Mouse (Mus musculus) embryonic fibroblast, embryonic 13.5 days (primary cell): ENCODE results near the gene Unc5a. TPM values are rescaled to one million over a fixed set of nuclear protein-coding genes. Genes with fewer than 3 reads are reported as not detected.

ENCODE experiments used
- H3K27ac ChIP-seq: 2 replicates; pipeline ENCODE4 v1.5.1; 2012; ENCODE audit warnings: low read length, control low read depth, inconsistent platforms; ENCODE audit not compliant: insufficient read depth
- H3K4me1 ChIP-seq: 2 replicates; pipeline ENCODE4 v1.6.1; 2011; ENCODE audit warnings: low read length; ENCODE audit not compliant: control insufficient read depth, insufficient read depth
- H3K4me3 ChIP-seq: 2 replicates; pipeline ENCODE4 v1.5.1; 2011; ENCODE audit warnings: mild to moderate bottlenecking, control low read depth, low read length; ENCODE audit not compliant: insufficient read depth
- CTCF ChIP-seq: IDR thresholded peaks from 2 replicates; pipeline ENCODE4 v1.5.1; 2011; ENCODE audit warnings: mild to moderate bottlenecking, control low read depth, low read length, moderate library complexity, borderline replicate concordance; ENCODE audit not compliant: insufficient read depth
- POLR2A ChIP-seq: IDR thresholded peaks from 2 replicates; pipeline ENCODE4 v1.6.1; 2011; ENCODE audit warnings: low read depth, mild to moderate bottlenecking, control low read depth, low read length, moderate library complexity
- polyA plus RNA-seq: library from polyadenylated mRNA; stranded (reverse); fragments of >200 nt; gene quantifications from 2 replicates; pipeline ENCODE4 v1.2.4, GENCODE M21; 2011; ENCODE audit warnings: low read depth; ENCODE audit not compliant: missing spikeins, insufficient read length

The Unc5a gene
- polyA plus RNA-seq, 1 experiment = 2.5 TPM

DNA sequence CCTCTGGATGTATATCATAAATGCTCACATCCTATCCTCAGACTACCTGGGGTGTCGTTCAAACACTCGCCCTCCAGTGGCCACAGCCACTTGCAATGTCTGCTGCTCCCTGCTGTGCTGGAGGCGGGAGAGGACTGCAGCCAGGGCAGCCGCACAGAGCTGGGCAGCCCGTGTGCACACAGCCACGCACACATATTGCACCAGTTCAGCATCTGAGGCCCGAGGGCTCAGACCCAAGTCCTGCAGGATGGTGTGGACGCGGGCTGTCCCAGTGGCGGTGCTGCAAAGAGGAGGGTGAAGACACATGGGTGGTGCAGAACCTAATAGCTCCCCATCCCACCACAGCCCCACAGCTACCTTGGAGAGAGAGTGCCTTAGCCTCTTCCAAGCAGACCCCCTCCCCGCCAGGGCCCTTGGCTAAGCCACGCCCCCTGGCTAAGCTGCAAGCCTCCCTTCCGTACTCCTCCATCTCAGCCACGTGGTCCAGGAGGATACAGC, 62.8 kb downstream of the Unc5a start:
- no peak overlapping the region for H3K27ac ChIP-seq
- TF ChIP-seq POLR2A (no peak), CTCF (peak; percentile 56; the same call in 1 of the 2 replicates)
- H3K4me1 ChIP-seq = no peaks in the 10 kb centered on the region
- no peak overlapping the region for H3K4me3 ChIP-seq

- no peak for TF ChIP-seq POLR2A
- no peak for TF ChIP-seq CTCF
- Histone ChIP-seq H3K4me1 (no peaks in the 10 kb centered on the region), H3K4me3 (no peak overlapping the region), H3K27ac (no peak overlapping the region)
Observed at GRCm38 (mm10) chr13:55013702-55014344, 64.6 kb downstream of the Unc5a start.

DNA sequence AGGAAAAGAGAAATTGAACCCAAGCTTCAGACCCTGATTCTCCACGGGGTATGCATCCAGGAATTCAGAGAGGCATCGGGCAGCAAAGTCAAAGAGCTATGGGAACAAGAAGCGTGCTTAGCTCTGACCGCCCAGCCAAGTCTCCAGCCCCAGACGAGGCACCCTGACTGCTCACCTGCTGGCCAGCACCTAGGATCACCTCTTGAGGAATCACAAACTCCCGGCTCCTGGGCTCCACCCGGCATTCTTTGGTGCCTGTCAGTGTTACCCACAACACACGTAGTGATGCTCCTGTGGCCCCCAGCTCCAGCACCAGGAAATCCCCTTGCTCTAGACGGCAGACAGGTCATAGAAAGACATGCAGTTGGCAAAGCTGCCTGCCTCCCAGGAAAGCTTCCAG, 65.2 kb downstream of the Unc5a start:
- no peak overlapping the region for H3K27ac ChIP-seq
- no peak for TF ChIP-seq POLR2A
- no peak for TF ChIP-seq CTCF
- H3K4me1 ChIP-seq = no peaks in the 10 kb centered on the region
- no peak overlapping the region for H3K4me3 ChIP-seq

- H3K4me3 ChIP-seq = no peak overlapping the region
- no peaks in the 10 kb centered on the region for H3K4me1 ChIP-seq
- H3K27ac ChIP-seq = no peak overlapping the region
- TF ChIP-seq POLR2A = no peak
Observed at GRCm38 (mm10) chr13:55017154-55017897, 68.1 kb downstream of the Unc5a start.

DNA sequence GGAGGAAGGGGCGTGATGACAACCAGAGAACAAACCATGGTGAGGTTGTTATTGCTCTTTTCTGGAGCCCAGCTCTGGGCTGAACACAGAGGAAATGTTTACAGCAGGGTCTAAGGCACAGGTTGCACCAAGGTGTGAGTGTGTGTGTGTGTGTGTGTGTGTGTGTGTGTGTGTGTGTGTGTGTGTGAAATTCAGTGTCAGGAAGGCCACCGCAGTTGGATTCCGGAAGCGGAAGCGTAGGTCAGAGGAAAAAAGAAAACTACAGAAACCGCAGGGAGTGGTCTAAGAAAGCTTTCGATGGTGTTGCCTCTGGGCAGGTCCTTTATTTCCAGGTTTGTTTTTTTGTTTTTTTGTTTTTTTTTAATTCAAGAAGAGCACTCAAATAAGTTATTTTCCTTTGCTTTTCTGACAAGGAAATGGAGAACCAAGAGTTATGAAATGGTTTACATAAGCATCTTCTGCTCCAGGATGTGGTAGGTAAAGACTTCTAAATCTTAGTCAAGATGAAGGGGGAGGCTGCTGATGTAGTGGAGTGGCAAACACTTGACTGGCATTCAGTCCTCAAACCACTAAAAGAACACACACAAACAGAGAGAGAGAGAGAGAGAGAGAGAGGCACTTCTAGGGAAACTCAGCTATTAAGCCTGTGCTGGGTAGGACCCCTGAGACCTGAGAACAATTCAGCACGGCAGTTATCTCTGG, 68.8 kb downstream of the Unc5a start:
- no peaks in the 10 kb centered on the region for H3K4me1 ChIP-seq
- H3K27ac ChIP-seq = no peak overlapping the region
- H3K4me3 ChIP-seq = no peak overlapping the region
- TF ChIP-seq POLR2A (no peak), CTCF (no peak)

DNA sequence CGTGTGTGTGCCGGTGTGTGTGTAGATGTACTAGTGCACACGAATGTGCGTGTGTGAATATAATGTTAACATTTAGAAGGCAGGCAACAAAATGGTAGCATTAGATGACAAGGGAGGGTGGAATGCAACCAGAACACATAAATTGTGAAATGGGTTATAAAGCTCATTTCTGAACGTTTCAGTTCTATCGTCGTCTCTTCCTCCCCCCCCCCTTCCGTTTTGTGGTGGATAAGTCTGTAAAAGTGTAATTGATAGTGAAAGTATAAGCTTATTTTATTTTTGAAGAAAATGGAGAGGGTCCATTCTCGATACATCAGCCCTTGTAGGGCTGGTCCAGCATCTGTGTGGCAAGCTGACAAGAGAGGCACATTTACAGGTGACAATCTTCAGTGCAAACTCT, 69.5 kb downstream of the Unc5a start:
- Histone ChIP-seq H3K27ac (no peak overlapping the region), H3K4me3 (no peak overlapping the region), H3K4me1 (no peaks in the 10 kb centered on the region)
- TF ChIP-seq POLR2A = no peak
- no peak for TF ChIP-seq CTCF

DNA sequence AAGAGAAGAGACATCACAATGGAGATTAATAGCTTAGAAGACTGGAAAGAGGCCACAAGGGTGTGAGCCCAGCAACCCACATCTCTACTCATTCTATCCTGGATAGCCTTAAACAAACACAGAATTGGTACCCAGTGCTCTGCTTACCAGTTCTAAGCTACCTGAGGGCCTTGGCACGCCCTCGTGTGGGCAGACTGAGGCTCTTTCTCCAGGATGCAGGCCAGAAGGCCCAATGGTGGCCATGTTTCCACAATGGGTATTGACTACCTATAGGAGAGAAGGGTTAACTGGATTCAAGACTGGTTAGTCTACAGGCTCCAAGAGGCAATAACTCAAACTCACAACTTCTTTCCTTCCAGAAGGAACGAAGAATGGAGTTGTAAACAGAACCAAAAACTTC, 70.0 kb downstream of the Unc5a start:
- Histone ChIP-seq H3K27ac (no peak overlapping the region), H3K4me3 (no peak overlapping the region), H3K4me1 (no peaks in the 10 kb centered on the region)
- TF ChIP-seq POLR2A (no peak), CTCF (no peak)

GRCm38 (mm10) chr13:55020051-55020450, 70.8 kb downstream of the Unc5a start:
- H3K4me3 ChIP-seq = no peak overlapping the region
- no peak overlapping the region for H3K27ac ChIP-seq
- H3K4me1 ChIP-seq = no peaks in the 10 kb centered on the region
- TF ChIP-seq POLR2A = no peak
- TF ChIP-seq CTCF = no peak

- TF ChIP-seq CTCF (no peak), POLR2A (no peak)
- H3K4me3 ChIP-seq = no peak within 1 kb of the TSS
- H3K4me1 ChIP-seq = no peaks in the 10 kb centered on the region
- H3K27ac ChIP-seq = no peak within 1 kb of the TSS
Observed at GRCm38 (mm10) chr13:55021194-55021779, 72.1 kb downstream of the Unc5a start, which contains the start of gene Hk3. TSS of gene Hk3 (minus strand) at chr13:55021385.
